Mouse (Mus musculus): ENCODE measurements at regions not wholly inside any gene's neighbourhood (a gene's known extent, or its start where the extent isn't known, plus 50 kb on each side); places are given as distances from the start of the nearest gene placed in this dataset.

GRCm38 (mm10) chr14:105830301-105830700 lies 66.3 kb downstream of the Spry2 start:
- TF ChIP-seq TCF12 (IDR thresholded peaks at IDR 0.05; ENCODE audit: low read depth, low read length), result no peak
- TF ChIP-seq POLR2A (IDR thresholded peaks at IDR 0.05; ENCODE audit: control insufficient read depth in 1 of 2, insufficient read depth in 1 of 2, low read depth in 1 of 2, low read length in 2 of 2, poor library complexity in 1 of 2), result no peak
- no peak for TF ChIP-seq MAZ (IDR thresholded peaks at IDR 0.05; ENCODE audit: low read depth, low read length)
- no peak for TF ChIP-seq MYC (IDR thresholded peaks at IDR 0.05; ENCODE audit: low read depth, low read length)
- TF ChIP-seq USF2 (IDR thresholded peaks at IDR 0.05; ENCODE audit: borderline replicate concordance in 1 of 2, insufficient read depth in 1 of 2, low read depth in 1 of 2, low read length in 2 of 2), result no peak
- no peak for TF ChIP-seq TAL1 (IDR thresholded peaks at IDR 0.05; ENCODE audit: low read length)
- TF ChIP-seq MAFK (IDR thresholded peaks at IDR 0.05; ENCODE audit: borderline replicate concordance, low read depth, low read length), result no peak
- TF ChIP-seq ZMIZ1 (IDR thresholded peaks at IDR 0.05; ENCODE audit: low read depth, low read length), result no peak
- no peak for TF ChIP-seq UBTF (IDR thresholded peaks at IDR 0.05; ENCODE audit: borderline replicate concordance, insufficient read depth, low read depth, low read length)
- no peak for TF ChIP-seq MEF2A (IDR thresholded peaks at IDR 0.05; ENCODE audit: extremely low read depth, insufficient replicate concordance, low read depth, low read length, poor library complexity, severe bottlenecking)
- no peak for TF ChIP-seq TBP (IDR thresholded peaks at IDR 0.05; ENCODE audit: low read depth, low read length)
- TF ChIP-seq GATA1 (IDR thresholded peaks at IDR 0.05; ENCODE audit: low read depth, low read length), result no peak
- no peak for TF ChIP-seq USF1 (IDR thresholded peaks at IDR 0.05; ENCODE audit: low read depth, low read length)
- no peak for DNase-seq (ENCODE audit: low read depth, low spot score)
- Histone ChIP-seq H3K4me1 (ENCODE audit: control insufficient read depth in 1 of 2, insufficient read depth in 2 of 2, low read length in 2 of 2) (no peaks in the 10 kb centered on the region; a peak in 1 of 4 replicates), H3K36me3 (ENCODE audit: control insufficient read depth in 1 of 2, insufficient read depth in 2 of 2, low read length in 2 of 2) (no peaks in the 10 kb centered on the region; a peak in 1 of 4 replicates), H3K4me3 (ENCODE audit: control insufficient read depth in 1 of 2, insufficient read depth in 1 of 2, low read depth in 2 of 2, low read length in 2 of 2) (no peak overlapping the region), H3K79me2 (ENCODE audit: control insufficient read depth, insufficient read depth, low read length, poor library complexity) (no peaks in the 10 kb centered on the region), H3K9me3 (replicated peaks; ENCODE audit: insufficient read depth, low read length) (no peaks in the 10 kb centered on the region), H3K27ac (ENCODE audit: control insufficient read depth, low read depth, low read length) (no peak overlapping the region), H3K9ac (ENCODE audit: control insufficient read depth, low read depth, low read length, poor library complexity, severe bottlenecking) (no peak overlapping the region), H3K27me3 (ENCODE audit: control insufficient read depth in 1 of 2, insufficient read depth in 2 of 2, low read length in 2 of 2) (no peaks in the 10 kb centered on the region)

GRCm38 (mm10) chr14:105823129-105823528 lies 73.5 kb downstream of the Spry2 start:
- Histone ChIP-seq H3K9me3 (replicated peaks; ENCODE audit: insufficient read depth, low read length) (no peaks in the 10 kb centered on the region), H3K27me3 (ENCODE audit: control insufficient read depth in 1 of 2, insufficient read depth in 2 of 2, low read length in 2 of 2) (no peaks in the 10 kb centered on the region), H3K27ac (ENCODE audit: control insufficient read depth, low read depth, low read length) (no peak overlapping the region), H3K4me3 (ENCODE audit: control insufficient read depth in 1 of 2, insufficient read depth in 1 of 2, low read depth in 2 of 2, low read length in 2 of 2) (no peak overlapping the region), H3K79me2 (ENCODE audit: control insufficient read depth, insufficient read depth, low read length, poor library complexity) (no peaks in the 10 kb centered on the region), H3K36me3 (ENCODE audit: control insufficient read depth in 1 of 2, insufficient read depth in 2 of 2, low read length in 2 of 2) (no peaks in the 10 kb centered on the region; a peak in 1 of 4 replicates), H3K4me1 (ENCODE audit: control insufficient read depth in 1 of 2, insufficient read depth in 2 of 2, low read length in 2 of 2) (no peaks in the 10 kb centered on the region; a peak in 1 of 4 replicates), H3K9ac (ENCODE audit: control insufficient read depth, low read depth, low read length, poor library complexity, severe bottlenecking) (no peak overlapping the region)
- TF ChIP-seq MXI1 (IDR thresholded peaks at IDR 0.05; ENCODE audit: low read depth, low read length), result no peak
- TF ChIP-seq KAT2A (conservative IDR thresholded peaks at IDR 0.05; ENCODE audit: low read depth, low read length), result no peak
- no peak for DNase-seq (ENCODE audit: low read depth, low spot score)
